Mouse (Mus musculus): ENCODE data around the gene Abca1.

Abca1 gene

GRCm38 (mm10) chr4:53009183-53009582 lies 150.5 kb downstream of the Abca1 start:
- DNase-seq (ENCODE audit: low spot score): no peak

- no peak for DNase-seq (ENCODE audit: low spot score)
Measured at GRCm38 (mm10) chr4:53000154-53000553, 159.5 kb downstream of the Abca1 start.

- DNase-seq (ENCODE audit: low spot score): no peak
Measured at GRCm38 (mm10) chr4:52999449-52999848, 160.2 kb downstream of the Abca1 start.

GRCm38 (mm10) chr4:52989248-52989647 lies 170.4 kb downstream of the Abca1 start, which contains the start of gene Nipsnap3a:
Gene Nipsnap3a, plus strand, starts transcription at chr4:52989272.
- no peak for DNase-seq (ENCODE audit: low spot score)

- DNase-seq (ENCODE audit: low spot score): no peak
Measured at GRCm38 (mm10) chr4:52986266-52986665, 173.4 kb downstream of the Abca1 start.

- no peak for DNase-seq (ENCODE audit: low spot score)
Measured at GRCm38 (mm10) chr4:52985216-52985615, 174.5 kb downstream of the Abca1 start.

All from ovary, postnatal 14 days (tissue).